Mouse (Mus musculus): ENCODE results near the gene Wdr53.
"Not testable (repeated sequence)": the region's sequence is repeated elsewhere in the genome, so short reads cannot be mapped to it uniquely, and the experiment has no call there.

The Wdr53 gene

DNA sequence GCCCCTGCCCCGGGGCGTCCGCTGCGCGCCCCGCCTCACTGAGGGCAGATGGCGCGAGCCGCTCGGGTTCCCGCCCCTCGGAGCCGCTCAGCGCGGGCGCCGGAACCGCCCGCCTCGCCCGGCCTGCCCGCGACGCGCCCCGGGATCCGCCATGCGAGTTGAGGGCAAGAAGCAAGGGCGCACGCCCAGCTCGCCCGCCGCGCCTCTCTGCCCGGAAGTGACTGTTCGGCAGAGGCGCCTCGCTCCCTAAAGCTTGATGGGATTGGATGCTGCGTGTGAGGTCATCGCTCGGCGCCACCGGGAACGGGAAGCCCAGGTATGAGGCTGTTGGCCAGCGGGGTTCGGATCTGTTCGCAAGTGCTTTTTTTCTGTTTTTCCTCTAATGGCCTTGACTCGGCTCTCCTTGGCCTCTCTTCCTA, at the start of gene Wdr53, which contains the start of gene Fbxo45:
Gene Wdr53, plus strand, starts transcription at position 276 of the 419 bp plus-strand sequence.
Gene Fbxo45, minus strand, starts transcription at position 207 of the 419 bp plus-strand sequence.
- peak; percentile 91 to 97 for DNase-seq (ENCODE audit: low spot score in 2 of 2)

DNA sequence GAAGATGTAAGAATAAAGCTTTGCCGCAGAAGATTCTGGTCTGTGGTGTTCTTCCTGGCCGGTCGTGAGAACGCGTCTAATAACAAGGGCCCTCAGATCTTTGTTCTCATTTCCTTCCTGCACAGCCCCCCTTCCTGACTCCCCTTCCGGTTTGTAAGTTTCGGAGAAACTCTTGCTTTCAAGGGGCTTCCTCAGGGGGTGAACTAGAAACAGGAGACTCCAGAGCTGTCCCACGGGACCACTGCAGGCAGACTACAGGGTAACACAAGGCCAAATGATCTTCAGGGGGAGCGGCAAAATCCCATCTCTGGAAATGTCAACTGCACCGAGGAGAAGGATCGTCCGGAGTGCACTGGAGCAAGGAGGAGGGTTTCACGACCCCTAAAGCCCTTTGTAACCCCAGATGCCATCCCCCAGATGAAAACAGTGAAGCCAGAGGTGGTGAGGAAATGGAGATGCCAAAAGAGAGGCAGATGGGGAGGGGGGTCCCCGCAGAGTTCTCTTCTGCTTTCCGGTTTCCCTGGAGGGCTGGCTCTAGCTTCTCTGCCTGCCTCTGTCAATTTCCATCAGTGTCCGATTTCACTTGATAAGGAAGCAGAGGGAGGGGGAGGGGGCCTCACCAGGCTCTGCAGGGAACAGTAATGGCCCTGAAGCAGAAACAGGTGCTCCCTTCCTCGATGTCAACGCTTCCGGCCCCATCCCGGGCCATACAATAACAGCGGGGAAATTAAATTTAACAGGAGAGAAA, 46.6 kb upstream of the Wdr53 start:
- no peak for DNase-seq (ENCODE audit: low spot score in 2 of 2)

DNA sequence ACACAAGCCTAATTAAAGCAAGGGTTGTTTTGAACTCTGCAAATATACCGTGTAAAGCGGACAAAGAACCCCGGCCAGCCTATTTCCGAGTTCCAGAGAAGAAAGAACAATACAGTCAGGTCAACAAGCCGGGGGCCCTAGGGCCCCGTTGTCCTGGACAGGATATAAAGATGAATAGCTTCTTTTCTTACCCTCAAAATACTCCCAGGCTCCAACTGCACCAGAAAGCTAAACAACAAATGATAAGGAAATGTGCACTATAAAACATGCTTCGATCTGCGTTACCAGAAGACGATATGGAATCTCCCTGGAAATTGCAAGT, 46.1 kb upstream of the Wdr53 start:
- DNase-seq (ENCODE audit: low spot score in 2 of 2) = no peak

- peak; percentile 30 to 45 for DNase-seq (ENCODE audit: low spot score in 2 of 2)
These were observed 44.3 kb upstream of the Wdr53 start for GRCm38 (mm10) chr16:32202681-32203080.

DNA sequence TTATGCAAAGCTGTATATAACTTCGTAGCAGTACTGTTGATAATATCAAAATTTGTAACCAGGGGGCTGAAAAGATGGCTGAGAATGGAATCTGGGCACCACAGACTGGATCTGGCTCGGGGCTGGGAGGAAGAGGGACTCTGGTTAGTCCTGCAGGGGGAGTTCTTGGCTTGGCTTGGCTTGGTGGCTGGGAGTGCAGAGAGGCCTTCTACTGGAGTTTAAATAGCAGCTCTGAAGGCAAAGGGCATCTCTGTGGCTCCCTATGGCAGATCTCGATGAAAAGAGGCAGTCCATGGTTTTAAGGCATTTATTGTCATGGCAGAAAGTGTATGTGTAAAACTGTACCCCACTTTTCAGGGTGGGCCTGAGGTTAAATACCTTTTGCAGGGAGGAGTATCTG, 42.1 kb upstream of the Wdr53 start:
- DNase-seq (ENCODE audit: low spot score in 2 of 2) = no peak

DNA sequence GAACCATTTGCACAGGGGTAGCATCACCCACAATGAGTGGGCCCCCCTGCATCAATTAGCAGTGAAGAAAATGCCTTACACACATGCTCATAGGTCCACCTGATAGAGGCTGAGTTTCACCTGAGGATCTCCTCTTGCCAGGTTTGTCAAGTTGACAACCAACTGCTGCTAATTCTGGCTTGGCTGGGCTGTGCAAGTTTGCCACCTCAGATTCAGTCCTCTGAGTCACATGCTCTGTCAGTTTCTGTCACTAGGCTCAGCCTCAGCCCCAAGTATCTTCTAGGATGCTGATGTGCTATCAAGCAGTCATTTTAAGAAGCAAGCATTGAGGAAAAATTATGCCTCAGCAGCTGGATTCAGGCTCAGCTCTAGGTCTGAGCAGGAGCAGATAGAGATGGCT, 32.9 kb upstream of the Wdr53 start:
- DNase-seq (ENCODE audit: low spot score in 2 of 2) = no peak

- no peak for DNase-seq (ENCODE audit: low spot score in 2 of 2)
These were observed 32.0 kb upstream of the Wdr53 start for GRCm38 (mm10) chr16:32214804-32215576.

- no peak for DNase-seq (ENCODE audit: low spot score in 2 of 2)
These were observed 25.2 kb upstream of the Wdr53 start for GRCm38 (mm10) chr16:32221803-32222202.

GRCm38 (mm10) chr16:32222399-32222798, 24.6 kb upstream of the Wdr53 start:
- no peak for DNase-seq (ENCODE audit: low spot score in 2 of 2)

DNA sequence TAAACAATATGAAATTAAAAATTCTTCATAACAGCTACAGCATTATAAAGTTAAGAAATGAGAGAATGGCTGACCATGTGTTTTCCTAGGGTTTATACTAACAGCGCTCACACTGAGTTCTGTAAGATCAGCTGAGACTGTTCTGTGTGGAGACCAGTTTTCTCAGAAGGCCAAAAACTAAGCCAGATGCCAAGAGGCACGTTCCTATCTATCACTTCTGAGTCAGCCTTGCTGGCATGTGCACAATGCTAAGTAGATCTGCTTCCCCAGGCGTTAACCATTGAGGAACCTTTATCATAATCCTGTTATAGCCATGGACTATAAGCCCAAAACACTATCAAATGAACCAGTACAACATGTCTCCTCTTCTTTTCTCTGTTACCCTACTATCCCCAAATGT, 15.0 kb upstream of the Wdr53 start:
- not testable (repeated sequence) for DNase-seq (ENCODE audit: low spot score in 2 of 2)

DNA sequence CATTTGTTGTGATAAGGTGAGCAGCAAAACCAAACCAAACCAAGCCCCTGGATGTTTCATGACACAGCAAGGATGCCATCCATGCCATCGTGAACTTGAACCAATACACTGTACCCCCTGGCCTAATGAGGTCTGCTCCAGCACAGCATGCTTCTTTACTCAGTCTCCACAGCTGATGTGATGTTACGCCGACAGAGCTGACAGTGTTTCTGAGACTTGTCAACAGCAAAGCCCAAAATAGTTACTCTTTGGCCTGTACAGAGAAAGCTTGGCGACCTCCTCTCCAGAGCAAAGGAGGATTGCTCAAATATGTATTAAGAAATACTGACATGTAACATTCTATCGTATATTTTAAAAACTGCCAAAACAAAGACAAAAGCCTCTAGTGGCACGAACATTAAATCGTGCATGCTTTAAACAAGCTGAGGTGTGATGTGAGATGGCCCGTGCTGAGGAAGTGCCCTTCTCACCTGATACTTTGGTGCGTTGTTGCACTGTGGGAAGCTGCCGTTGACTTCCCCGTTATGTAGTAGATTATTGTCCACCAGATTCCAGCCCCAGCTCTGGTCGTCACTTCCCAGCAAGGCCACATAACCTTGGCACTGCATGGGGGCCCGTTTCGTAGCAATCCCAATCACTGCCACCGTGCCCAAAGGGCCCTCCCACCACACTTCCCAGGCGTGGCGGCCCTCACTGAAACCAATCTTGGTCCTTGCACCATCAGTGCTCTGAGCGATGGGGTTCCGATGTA, 8.9 kb upstream of the Wdr53 start:
- DNase-seq (ENCODE audit: low spot score in 2 of 2) = no peak

- DNase-seq (ENCODE audit: low spot score in 2 of 2) = no peak
These were observed 7.4 kb upstream of the Wdr53 start for GRCm38 (mm10) chr16:32239428-32240312.

DNA sequence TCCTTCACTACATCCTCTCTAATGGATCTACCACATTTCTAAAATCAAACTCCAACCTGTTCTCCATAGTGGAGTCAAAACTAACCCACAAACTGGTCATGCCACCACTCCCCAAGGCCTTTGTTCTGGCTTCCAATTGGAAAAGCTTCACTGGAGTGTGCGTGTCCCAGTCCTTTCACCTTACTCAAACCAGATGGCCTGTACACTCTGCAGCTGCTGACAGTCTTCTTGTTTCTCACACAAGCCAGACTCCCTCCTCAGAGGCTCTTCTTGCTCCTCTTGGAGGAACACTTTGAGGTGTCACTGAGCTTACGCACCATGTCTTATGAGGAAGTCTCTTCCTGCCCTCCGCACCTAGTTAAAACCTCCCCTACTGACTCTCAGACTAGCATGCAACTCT, 3.1 kb upstream of the Wdr53 start:
- no peak for DNase-seq (ENCODE audit: low spot score in 2 of 2)

DNA sequence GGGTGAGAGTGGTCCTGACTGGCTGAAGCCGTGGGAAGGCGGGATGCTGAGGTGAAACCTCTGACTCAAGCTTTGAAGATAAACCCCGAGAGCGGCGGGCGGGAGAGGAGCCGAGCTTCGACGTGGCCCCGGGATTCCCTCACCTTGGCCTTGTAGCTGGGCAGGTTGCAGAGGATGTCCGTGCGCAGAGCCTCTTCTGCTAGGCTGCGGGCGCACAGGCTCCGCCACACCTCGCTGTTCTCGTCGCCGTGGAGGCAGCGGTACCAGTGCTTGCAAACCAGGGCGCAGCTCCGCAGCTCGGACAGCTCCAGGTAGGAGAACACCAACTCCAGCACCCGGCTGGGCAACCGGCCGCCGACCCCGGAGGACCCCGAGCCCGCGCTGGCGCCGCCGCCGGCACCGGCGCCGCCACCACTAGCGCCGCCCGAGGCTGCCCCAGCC, 656 bp upstream of the Wdr53 start:
- DNase-seq (ENCODE audit: low spot score in 2 of 2) = peak; percentile 16 to 54

DNA sequence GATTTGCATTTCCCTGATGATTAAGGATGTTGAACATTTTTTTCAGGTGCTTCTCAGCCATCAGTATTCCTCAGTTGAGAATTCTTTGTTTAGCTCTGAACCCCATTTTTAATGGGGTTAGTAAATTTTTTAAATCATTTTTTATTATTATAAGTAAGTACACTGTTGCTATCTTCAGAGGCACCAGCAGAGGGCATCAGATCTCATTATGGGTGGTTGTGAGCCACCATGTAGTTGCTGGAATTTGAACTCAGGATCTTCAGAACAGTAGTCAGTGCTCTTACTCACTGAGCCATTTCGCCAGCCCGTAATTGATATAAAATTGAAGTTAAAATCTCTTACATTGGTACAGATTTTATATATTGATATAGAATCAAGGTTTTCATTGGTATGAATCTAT, 17.2 kb downstream of the Wdr53 start:
- not testable (repeated sequence) for DNase-seq (ENCODE audit: low spot score in 2 of 2)

- no peak for DNase-seq (ENCODE audit: low spot score in 2 of 2)
These were observed 24.3 kb downstream of the Wdr53 start, which contains the start of gene Smco1 for GRCm38 (mm10) chr16:32271291-32271690. Smco1 (plus strand) TSS chr16:32271468.

- no peak for DNase-seq (ENCODE audit: low spot score in 2 of 2)
These were observed 26.3 kb downstream of the Wdr53 start for GRCm38 (mm10) chr16:32273338-32273737.

DNA sequence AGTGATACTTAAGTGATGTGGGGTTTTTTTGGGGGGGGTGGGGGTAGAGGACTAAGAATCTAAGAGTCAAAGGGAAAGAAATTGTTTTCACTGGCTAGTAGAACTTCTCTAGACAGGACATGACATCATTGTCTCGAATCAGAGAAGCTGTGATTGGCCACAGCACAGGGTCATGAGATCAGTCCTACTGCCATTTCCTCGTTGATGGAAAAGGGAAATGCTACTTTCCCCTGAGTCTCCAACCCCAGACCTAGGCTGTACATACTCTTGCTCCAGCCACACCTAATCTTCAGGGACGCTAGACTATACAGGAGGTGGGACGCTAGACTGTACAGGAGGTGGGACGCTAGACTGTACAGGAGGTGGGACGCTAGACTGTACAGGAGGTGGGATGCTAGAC, 28.0 kb downstream of the Wdr53 start:
- DNase-seq (ENCODE audit: low spot score in 2 of 2) = no peak

GRCm38 (mm10) chr16:32275830-32276229, 28.8 kb downstream of the Wdr53 start:
- no peak for DNase-seq (ENCODE audit: low spot score in 2 of 2)

- peak; percentile 90 to 91 for DNase-seq (ENCODE audit: low spot score in 2 of 2)
These were observed 30.6 kb downstream of the Wdr53 start, which contains the start of gene Rnf168 for GRCm38 (mm10) chr16:32277308-32278256. Rnf168 (plus strand) TSS chr16:32277459.

Measured in urinary bladder, adult 18-20 months (tissue).